Comparison of ENCODE assay signal across 12 mouse cellular contexts in the genomic region with DNA sequence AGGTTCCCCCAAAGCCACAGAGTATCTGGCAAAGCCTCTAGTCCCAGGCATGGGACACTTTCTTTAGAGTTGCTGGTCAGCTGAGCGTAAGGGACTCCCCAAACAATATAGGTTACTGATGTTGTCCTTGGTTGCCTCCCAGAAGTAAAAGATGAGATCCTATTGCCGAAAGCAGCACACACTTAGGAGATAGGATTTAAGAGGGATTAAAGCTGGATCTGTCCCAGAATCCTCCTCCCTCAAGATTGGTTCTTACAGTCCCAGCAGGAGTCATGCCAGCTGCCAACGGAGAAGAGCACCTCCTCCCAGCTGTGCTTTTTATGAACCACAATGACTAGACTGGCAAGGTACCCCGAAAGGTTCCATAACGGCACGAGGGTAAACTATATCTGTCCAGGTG.
"Had no signal": no experiment of that assay in that cellular context is flagged by ENCODE, and none has a peak within 500 bp of the region (broad histone marks: within the 10 kb centered on the region; RNA-seq: fewer than 3 reads in every experiment).

No protein-coding gene starts in this region.

- DNase-seq: gastrocnemius, adult 2 months; gastrocnemius, postnatal 10 days; gastrocnemius, postnatal 25 days; heart, adult 18-20 months; heart, postnatal 36 days; kidney, adult 11 months; kidney, adult 2 months; kidney, adult 9 months; kidney, postnatal 36 days; layer of hippocampus, adult 9-11 months; layer of hippocampus, postnatal 36 days; left cerebral cortex, postnatal 4 days had no signal
